Mouse (Mus musculus): Measurements from ENCODE around the gene Olfr1099.

Olfr1099 gene

DNA sequence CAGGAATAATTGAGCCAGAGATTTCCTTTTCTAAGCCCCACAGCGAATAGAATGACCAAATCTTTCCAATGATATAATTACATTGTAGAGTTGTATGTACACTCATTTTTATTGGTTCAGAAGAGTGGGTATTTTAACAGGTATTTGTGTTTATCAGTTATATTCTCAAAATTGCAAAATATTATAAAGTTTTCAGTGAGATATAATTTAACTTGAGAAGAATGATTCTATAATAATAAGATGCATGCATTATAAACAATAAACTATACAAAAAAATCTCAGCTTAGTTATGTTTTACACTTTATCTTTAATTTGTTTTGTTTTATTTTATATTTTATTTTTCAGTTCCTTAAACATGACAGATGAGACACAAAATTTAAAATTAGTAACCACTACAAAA is at the start of gene Olfr1099:
Gene Olfr1099 (minus strand): TSS at position 101 of the 400 bp plus-strand sequence.
- ATAC-seq (ENCODE audit: insufficient number of reproducible peaks, low FRiP score, low TSS enrichment), result no peak

DNA sequence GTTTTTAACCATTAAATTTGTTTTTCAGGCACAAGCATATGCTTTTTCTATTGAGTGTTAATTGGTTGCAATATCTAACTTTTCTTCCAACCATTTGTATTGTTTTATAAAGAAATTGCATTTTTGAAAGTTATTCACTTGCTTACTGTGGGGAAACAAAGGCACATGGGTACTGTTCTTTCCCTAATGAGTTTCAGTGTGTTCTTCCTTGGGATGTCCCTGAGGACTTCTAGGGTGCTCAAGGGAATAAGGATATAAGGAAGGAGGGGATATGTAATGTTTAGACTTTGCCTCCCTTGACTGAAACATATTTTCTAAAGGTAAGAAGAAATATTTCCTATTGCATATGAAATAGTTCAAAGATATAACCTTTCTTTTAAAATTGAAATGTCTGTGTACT is 37.6 kb upstream of the Olfr1099 start, which contains the start of gene Olfr1102:
Gene Olfr1102 (plus strand): TSS at position 301 of the 400 bp plus-strand sequence.
- no peak for ATAC-seq (ENCODE audit: insufficient number of reproducible peaks, low FRiP score, low TSS enrichment)

DNA sequence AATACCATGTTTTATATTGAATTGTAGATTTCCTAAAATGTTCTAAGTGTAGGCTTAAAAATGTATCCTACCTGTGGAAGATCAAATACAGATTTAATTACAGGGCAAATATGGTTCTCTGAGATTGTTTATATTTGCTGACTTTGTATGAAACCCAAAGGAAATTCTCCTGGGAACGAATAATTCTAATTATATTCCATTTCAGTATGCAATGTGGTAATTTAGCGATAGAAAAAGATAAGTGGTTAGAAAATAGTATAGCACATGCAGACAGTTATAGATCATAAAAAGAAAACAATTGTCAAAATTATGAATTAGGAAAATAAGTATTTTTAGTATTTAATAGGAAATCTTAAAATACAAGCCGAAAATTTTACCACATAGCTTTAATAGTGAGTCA is 30.6 kb upstream of the Olfr1099 start, which contains the start of gene Olfr1101:
Gene Olfr1101 (minus strand): TSS at position 101 of the 400 bp plus-strand sequence.
- ATAC-seq (ENCODE audit: insufficient number of reproducible peaks, low FRiP score, low TSS enrichment), result no peak

DNA sequence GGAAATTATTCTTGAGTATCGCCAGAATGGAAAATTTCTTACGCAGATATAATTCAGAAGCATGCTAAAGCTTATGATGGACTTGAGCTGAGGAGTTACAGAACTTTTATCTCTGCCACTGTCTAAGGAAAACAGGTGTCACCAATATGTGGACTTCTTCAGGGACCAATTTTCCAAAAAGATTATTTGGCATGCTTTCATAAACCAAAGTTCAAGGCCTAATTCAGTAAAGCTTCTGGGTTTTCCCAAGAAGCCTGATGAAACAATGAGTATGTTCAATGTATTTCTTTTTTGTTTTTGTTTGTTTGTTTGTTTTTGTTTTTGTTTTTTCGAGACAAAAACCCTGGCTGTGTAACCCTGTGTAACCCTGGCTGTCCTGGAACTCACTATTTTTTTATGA is 19.4 kb upstream of the Olfr1099 start, which contains the start of gene Olfr1100:
Gene Olfr1100 (minus strand): TSS at position 101 of the 400 bp plus-strand sequence.
- ATAC-seq (ENCODE audit: insufficient number of reproducible peaks, low FRiP score, low TSS enrichment), result no peak

DNA sequence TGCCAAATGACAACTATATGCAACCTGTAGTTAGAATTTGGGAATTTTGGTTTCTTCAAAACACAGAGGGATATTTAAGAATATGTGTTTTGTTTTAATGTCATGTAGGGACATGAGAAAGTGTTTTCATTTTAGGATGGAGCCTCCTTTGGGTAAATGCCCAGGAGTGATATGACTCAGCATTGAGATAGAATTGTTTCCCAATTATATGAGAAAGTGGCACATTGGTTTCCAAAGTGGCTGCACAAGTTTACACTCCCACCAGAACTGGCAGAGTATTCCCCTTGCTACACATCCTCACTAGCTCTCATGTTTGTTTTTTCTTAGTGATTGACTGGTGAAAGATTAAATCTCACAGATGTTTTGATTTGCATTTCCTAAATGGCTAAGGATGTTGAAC is 33.9 kb downstream of the Olfr1099 start:
- ATAC-seq (ENCODE audit: insufficient number of reproducible peaks, low FRiP score, low TSS enrichment), result no peak

DNA sequence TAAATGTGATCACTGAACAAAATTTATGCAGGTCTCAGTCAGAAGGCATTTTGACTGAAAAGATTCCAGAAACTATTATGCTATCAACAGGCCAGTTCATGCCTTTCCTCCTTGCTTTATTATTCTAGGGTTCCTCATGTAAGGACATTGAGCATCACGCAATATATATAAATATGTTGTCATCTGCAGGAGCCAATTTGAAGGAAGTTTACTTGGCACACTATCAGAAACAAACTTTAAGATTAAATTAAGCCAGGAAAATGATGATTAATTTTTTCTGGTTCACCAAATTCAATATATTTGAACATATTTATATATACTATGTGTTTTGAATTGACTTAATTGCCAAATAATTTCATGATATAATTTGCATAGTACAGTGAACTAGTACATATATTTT is 36.0 kb downstream of the Olfr1099 start, which contains the start of gene Olfr1098:
Gene Olfr1098 (minus strand): TSS at position 101 of the 400 bp plus-strand sequence.
- no peak for ATAC-seq (ENCODE audit: insufficient number of reproducible peaks, low FRiP score, low TSS enrichment)

DNA sequence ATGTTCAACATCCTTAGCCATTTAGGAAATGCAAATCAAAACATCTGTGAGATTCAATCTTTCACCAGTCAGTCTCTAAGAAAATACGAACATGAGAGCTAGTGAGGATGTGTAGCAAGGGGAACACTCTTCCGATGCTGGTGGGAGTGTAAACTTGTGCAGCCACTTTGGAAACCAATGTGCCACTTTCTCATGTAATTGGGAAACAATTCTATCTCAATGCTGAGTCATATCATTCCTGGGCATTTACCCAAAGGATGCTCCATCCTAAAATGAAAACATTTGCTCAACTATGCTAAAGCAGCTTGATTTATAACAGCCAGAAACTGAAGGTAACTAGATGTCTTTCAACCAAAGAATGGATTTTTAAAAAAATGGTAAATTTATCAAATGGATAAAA is 54.8 kb downstream of the Olfr1099 start:
- ATAC-seq (ENCODE audit: insufficient number of reproducible peaks, low FRiP score, low TSS enrichment), result no peak

Data from cerebellum, adult (tissue).